Mouse (Mus musculus) bone marrow macrophage, adult 2 months (primary cell): ENCODE data around the gene Prelid3b.

ENCODE experiments used
- CTCF ChIP-seq: IDR thresholded peaks from 2 replicates; pipeline ENCODE4 v1.5.1; 2012; ENCODE audit warnings: low read depth, mild to moderate bottlenecking, low read length, moderate library complexity
- POLR2A ChIP-seq: IDR thresholded peaks from 2 replicates; pipeline ENCODE4 v1.6.1; 2012; ENCODE audit warnings: mild to moderate bottlenecking, low read depth, low read length, borderline replicate concordance

DNA sequence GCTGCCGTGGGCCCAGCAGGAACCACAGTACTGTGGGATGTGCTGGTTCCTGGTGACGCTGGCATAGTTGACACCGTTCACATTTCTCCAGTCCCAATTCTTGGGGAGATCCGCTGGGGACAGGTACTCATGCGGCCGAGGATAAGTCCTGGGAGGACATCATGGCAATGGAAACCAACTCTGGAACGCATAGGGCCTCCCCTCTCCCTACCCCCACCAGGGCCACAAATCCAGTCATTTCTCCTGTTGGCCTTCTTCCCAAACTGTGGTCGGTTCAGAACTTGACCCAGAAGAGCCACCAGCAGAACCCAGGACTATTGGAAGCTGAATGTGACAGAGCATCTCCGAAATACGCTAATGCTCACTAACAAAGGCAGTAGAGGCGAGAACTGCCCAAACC is 34.7 kb downstream of the Prelid3b start:
- TF ChIP-seq CTCF (no peak), POLR2A (no peak)
